Mouse (Mus musculus) CD4-positive, CD25-positive, alpha-beta regulatory T cell, adult 4 months (primary cell): ENCODE measurements around the gene Gm49403. TPM values are rescaled to one million over a fixed set of nuclear protein-coding genes. Genes with fewer than 3 reads are reported as not detected.
A peak's percentile ranks its signal among the peaks of the same experiment; 100 is the strongest.

Experiments
- ATAC-seq: one replicate; pipeline ENCODE4 v1.8.0; 2017
- polyA plus RNA-seq, 2 experiments: library from polyadenylated mRNA; unstranded; fragments of 100-300 nt; shearing (Covaris generic); gene quantifications; one replicate each; pipeline ENCODE4 v1.2.1; 2017

Gm49403 gene
- polyA plus RNA-seq, 2 experiments from 2014 or later = not detected

DNA sequence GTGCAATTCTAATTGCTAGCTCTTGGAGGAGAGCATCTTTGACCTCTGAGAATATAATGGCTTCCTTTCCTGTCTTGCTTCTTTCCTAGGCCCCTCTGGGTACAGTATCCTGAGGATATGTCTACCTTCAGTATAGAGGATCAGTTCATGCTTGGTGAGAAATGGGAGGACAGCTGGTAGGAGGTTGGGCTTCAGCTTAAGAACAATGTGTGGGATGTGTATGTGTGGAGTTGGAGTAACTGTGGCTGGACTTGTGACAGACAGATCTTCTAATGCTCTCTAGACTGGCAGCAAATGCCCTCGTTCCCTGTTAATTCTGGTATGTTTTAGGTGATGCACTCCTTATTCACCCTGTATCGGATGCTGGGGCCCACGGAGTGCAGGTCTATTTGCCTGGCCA lies 30.5 kb downstream of the Gm49403 start:
- no peak for ATAC-seq

DNA sequence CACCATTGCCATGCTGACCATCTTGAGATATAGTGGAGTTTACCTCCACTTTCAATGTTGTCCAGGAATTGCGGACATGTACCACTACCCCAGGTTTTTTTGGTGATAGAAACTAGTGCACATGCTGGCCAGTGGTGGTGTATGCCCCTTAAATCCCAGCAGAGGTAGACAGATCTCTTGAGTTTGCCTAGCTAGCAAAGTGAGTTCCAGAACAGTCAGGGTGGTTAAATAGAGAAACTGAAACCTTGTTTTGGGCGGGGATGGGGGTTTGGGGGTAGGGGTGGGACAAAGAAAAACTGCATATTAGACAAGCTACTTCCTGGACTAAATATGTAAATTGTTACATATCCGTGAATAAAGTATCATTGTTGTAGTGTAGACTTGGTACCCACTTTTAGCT lies 35.3 kb downstream of the Gm49403 start:
- ATAC-seq = peak; percentile 38

DNA sequence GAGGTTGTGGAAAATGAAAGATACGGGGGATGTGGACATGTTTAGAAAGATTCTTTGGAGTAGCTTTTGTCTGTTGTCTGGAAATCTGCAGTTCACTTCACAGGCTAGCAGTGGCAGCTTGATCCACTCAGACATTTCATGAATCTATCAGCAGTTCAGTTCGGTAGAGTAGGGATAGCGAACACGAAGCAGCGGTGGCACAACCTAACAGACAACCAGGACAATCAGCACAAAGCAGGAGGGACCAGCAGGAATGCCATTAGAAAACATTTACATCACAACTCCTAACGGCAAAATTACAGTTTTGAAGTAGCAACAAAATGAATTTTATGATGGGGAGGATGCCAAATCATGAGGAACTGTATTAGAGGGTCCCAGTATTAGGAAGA lies 35.9 kb downstream of the Gm49403 start:
- no peak for ATAC-seq

DNA sequence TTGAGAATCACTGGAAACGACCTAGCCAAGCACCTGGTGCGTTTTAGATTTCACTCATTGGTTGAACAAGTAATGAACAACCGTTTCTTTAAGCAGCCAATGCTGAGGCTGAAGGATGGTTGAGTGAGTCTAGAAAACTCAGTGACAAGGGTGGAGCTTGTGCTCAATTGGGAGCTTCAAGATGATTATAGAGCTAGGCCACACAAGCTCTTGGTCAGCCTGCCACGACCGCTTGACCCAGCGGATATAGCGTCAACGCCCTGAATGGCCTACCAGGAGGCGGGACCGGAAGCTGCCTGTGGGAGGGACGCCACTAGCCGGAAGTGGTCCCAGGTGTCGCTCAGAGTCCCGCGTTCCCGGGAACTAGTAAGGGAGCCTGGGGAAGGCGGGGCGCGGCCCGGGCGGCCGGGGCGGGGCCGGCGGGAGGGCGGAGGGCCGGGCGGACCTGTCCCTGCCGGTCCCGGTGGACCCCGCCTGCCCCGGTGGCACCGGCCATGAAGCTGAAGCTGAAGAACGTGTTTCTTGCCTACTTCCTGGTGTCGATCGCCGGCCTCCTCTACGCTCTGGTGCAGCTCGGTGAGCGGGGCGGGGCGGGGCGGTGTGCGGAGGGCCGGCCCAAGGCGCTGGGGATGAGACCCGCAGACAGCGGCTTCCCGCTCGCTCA lies 36.5 kb downstream of the Gm49403 start, which contains the start of gene B3gat3:
B3gat3 (plus strand) TSS at position 302 of the 664 bp plus-strand sequence.
- peak; percentile 61 for ATAC-seq

DNA sequence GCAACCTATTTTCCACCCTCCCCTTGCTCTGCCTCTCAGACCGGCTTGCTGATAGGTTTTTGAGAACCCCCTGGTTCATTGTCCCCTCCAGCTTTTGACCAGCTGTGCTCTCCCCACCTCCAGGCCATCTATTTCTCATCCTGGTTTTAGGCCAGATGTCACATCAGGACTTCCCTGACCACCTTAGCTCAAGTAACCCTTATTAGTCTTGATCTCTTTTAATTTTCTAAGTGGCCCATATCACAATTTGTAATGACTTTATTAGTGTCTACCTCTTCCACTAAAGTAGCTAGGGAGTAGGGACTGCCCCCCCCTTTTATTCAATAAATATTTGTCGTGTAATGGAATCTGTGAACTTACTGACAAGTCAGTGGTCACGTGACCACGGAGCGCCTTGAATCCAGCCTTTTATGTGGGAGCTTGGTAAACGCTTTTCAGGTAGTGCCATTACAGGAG lies 37.1 kb downstream of the Gm49403 start:
- peak; percentile 35 for ATAC-seq

DNA sequence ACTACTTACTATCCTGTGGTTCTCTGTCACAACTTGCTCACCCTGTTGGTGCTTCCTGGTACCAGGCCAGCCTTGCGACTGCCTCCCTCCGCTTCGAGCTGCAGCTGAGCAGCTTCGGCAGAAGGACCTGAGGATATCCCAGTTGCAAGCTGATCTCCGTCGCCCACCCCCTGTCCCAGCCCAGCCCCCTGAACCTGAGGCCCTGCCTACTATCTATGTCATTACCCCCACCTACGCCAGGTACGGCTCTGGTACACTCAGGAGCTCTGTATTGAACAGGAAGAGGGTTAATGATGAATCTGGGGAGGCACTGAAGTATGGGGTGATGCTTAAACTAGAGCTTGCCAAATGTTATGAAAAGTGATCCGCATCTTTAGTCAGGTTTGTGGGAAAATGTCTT lies 38.0 kb downstream of the Gm49403 start:
- no peak for ATAC-seq

DNA sequence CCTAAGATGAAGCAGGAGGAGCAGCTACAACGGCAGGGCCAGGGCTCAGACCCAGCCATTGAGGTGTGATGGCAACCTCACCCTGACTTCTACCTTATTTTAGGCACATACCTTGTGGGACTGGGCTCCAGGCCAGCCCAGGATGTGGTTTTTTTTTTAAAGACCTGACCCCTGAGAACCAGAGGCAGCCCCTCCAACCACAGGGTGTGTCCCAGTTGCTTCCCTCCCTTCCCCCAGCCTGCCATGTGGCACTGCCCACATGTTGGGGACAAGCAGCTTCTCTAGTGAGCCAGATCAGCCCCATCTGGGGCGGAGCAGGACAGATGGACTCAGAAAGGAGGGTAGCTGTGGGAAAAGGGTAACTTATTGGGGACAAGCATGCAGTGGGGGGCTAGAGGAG lies 43.0 kb downstream of the Gm49403 start:
- ATAC-seq = peak; percentile 35

DNA sequence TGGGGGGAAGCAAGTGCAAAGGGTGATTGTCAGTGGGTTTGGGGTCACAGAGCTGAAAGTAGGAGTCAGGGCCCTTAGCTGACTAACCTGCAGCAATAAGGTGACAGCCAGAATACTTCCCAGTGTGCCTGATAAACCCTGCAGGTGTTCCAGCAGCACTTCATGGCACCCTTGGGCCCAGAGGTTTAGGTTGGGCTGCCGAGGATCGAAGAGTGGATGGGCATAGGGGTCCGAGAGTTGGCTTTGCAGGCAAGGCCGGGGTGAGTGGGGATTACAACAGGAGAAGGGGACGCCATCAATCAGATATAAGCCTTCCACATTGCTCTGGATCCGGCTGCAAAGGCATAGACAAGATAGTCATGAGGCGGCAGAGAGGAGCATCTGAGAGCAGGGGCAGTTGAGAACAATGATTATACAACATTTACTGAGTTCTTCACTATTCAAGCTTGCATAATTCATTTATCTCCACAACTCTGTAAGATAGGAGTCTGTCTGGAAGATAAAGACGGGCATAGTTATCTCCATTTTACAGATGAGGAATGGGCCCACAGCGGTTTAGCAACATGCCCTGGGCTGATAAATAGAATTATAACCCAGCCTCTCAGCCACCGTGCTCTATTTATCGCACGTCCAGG lies 44.3 kb downstream of the Gm49403 start:
- ATAC-seq = no peak

DNA sequence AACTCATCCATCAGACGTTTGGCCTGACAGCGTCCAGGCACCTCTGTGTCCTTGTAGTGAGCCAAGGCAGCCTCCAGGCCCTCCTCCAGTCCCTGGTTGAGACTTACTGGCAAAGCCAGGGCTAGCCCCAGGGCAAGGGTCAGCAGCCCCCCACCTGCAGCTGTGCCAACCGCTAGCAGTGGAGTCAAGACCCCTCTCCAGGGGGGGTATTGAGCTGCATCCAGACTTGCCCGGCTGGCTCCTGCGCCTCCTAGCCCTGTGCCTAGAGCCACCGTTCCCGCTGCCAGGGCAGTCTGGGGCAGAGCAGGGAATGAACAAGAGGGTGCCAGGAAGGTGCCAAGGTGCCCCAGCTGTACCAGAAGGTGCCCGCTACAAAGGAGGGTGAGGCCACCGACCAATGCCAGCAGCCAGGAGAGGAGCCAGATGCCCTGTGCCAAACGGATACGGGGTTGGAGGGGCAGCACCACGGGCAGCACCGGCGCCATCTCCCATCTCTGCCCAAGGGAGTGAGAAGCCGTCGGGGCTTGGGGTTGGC lies 45.0 kb downstream of the Gm49403 start:
- no peak for ATAC-seq

DNA sequence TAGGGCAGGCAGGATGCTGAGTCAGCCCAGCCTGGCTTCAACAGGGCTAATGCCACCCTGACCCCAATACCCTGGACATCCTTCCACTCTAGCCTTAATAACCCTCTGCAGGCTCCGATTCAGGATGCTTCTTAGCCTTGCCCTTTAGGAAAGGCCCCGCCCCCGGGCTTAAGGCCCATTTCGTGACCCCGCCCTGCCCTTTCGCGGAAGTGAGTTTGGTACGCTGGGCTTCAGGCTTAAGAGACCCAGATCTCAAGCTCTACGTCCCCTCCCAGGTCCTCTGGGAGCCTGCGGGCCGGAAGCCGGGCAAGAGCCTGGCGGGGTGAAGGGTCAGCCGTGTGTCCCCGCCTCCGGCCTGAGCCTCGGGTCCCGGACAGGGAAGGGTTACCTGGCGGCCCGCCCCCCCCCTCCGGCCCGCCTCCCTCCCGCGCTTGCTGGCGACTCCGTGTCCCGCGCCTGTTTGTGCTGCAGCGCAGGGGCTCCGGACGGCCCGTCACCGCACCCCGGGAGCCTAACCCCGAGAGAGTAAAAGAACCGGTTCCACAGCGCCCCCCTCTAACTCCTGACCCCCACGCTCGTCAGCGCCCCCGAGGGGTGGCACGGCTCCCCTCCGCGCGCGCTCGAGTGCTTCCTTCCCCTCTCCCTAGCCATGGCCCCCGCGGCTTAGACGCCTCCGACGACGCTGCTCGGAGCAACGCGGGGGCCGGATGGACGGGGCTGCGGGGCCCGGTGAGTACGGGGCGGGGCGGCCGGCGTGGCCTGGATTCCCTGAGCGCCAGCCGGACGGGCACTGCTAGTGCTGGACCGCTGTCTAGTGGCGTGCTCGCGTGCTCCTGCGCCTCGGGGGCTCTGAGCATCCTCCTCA lies 45.7 kb downstream of the Gm49403 start, which contains the start of the genes Rom1 and Eml3:
Rom1 (minus strand) TSS at position 133 of the 865 bp plus-strand sequence.
Eml3 (plus strand) TSS at position 329 of the 865 bp plus-strand sequence.
- peak; percentile 70 for ATAC-seq

DNA sequence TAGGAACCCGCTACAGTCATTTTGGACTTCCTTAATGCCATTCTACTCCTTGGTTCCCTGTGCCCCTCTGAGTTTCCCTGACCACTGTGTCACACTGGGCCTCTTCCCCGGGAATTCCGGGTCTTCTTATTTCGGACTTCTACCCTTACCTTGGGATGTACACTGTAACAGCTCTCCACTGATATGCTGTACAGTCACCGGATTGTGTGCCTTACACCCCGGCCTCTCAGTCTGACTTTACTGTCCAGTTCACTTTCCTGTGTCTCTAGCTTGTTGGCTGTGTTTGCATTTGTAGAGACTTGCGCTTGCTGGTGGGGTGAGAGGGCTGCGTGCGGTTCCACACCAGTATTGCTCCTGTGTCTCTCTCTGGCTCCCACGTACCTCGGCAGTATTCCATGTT lies 46.4 kb downstream of the Gm49403 start:
- ATAC-seq = no peak

DNA sequence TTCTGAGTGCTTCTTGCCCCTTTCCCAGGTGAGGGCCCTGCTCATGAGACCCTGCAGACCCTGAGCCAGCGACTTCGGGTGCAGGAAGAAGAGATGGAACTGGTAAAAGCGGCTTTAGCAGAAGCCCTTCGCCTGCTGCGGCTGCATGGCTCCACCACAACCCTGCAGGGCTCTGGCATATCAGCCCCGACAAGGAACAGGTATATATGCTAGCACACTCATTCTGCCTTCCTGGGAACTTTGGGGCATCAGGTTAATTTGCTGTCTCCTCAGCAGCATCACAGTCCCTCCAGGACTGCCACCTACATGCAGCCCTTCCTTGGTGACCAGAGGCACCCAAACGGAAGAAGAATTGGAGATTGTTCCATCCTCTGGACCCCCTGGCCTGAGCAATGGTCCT lies 47.0 kb downstream of the Gm49403 start:
- no peak for ATAC-seq

DNA sequence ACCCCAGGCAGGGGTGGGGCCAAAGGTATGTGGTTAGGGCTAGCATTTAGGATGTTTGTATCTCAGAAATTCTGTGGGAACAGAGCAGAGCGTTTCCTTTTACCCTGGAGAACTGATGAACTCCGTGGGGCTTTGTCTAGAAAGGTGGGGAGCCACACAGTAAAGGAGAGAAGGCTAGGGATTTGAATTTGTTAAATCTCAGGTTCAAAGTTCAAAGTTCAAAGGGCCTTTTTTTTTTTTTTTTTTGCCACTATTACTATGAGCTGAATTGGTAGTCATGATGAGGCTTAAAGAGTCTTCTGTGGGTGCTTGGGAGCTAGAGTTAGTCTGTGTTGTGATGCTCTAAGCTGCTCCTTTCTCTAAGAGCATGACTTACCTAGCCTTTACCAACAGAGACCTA lies 53.0 kb downstream of the Gm49403 start:
- no peak for ATAC-seq

Other genes with a start within 250 kb of the Gm49403 start
- gene Chrm1, start 220.1 kb upstream of the Gm49403 start, polyA plus RNA-seq = not detected
- gene Slc3a2, start 160.6 kb upstream of the Gm49403 start, polyA plus RNA-seq = 10 to 100 TPM; 63.7 to 85.1 TPM
- gene Wdr74, start 148.1 kb upstream of the Gm49403 start, polyA plus RNA-seq = 10 to 100 TPM; 72.5 to 92.2 TPM
- gene 1700092M07Rik, start 143.2 kb upstream of the Gm49403 start, polyA plus RNA-seq = under 1 TPM in 1 of 2 experiments, not detected in 1; 0.75 TPM
- 100 to 1,000 TPM; 132 to 165 TPM for gene Stx5a, start 142.5 kb upstream of the Gm49403 start, polyA plus RNA-seq
- gene Nxf1, start 126.9 kb upstream of the Gm49403 start, polyA plus RNA-seq = 100 to 1,000 TPM; 163 to 188 TPM
- gene Tmem223, start 112.9 kb upstream of the Gm49403 start, polyA plus RNA-seq = 100 to 1,000 TPM; 117 to 124 TPM
- 100 to 1,000 TPM in 1 of 2 experiments, 10 to 100 TPM in 1; 85.6 to 101 TPM for gene Tmem179b, start 109.5 kb upstream of the Gm49403 start, polyA plus RNA-seq
- 1 to 10 TPM; 5.4 to 6.5 TPM for gene Taf6l, start 97.5 kb upstream of the Gm49403 start, polyA plus RNA-seq
- 100 to 1,000 TPM; 181 to 198 TPM for gene Polr2g, start 85.4 kb upstream of the Gm49403 start, polyA plus RNA-seq
- 1 to 10 TPM; 2.1 to 4.7 TPM for gene Zbtb3, start 81.4 kb upstream of the Gm49403 start, polyA plus RNA-seq
- gene Ttc9c, start 64.6 kb upstream of the Gm49403 start, polyA plus RNA-seq = 10 to 100 TPM; 41.6 to 59.0 TPM
- 1 to 10 TPM; 4.2 to 6.9 TPM for gene Hnrnpul2, start 63.9 kb upstream of the Gm49403 start, polyA plus RNA-seq
- not detected for gene AC129217.1, start 54.2 kb upstream of the Gm49403 start, polyA plus RNA-seq
- gene Bscl2, start 46.5 kb upstream of the Gm49403 start, polyA plus RNA-seq = 10 to 100 TPM; 86.8 to 98.9 TPM
- 1 to 10 TPM in 1 of 2 experiments, under 1 TPM in 1; 0.91 to 1.4 TPM for gene Gng3, start 44.7 kb upstream of the Gm49403 start, polyA plus RNA-seq
- not detected for gene Lrrn4cl, start 33.2 kb upstream of the Gm49403 start, polyA plus RNA-seq
- 10 to 100 TPM; 65.0 to 70.2 TPM for gene Ubxn1, start 12.4 kb upstream of the Gm49403 start, polyA plus RNA-seq
- gene Uqcc3, start 3.0 kb upstream of the Gm49403 start, polyA plus RNA-seq = 10 to 100 TPM; 80.7 to 88.3 TPM
- 10 to 100 TPM; 58.1 to 77.2 TPM for gene Lbhd1, start 198 bp upstream of the Gm49403 start, polyA plus RNA-seq
- gene 1810009A15Rik, start 4.9 kb downstream of the Gm49403 start, polyA plus RNA-seq = 100 to 1,000 TPM; 102 to 103 TPM
- not detected for gene Gm49416, start 5.0 kb downstream of the Gm49403 start, polyA plus RNA-seq
- gene Ints5, start 9.1 kb downstream of the Gm49403 start, polyA plus RNA-seq = 10 to 100 TPM in 1 of 2 experiments, 1 to 10 TPM in 1; 8.7 to 12.2 TPM
- gene Ganab, start 14.1 kb downstream of the Gm49403 start, polyA plus RNA-seq = 10 to 100 TPM; 50.2 to 83.9 TPM
- gene B3gat3, start 36.4 kb downstream of the Gm49403 start, polyA plus RNA-seq = 10 to 100 TPM; 18.4 to 19.6 TPM
- gene Rom1, start 45.4 kb downstream of the Gm49403 start, polyA plus RNA-seq = 1 to 10 TPM; 5.1 to 9.2 TPM
- gene Eml3, start 45.6 kb downstream of the Gm49403 start, polyA plus RNA-seq = 10 to 100 TPM; 18.7 to 24.9 TPM
- 100 to 1,000 TPM in 1 of 2 experiments, 10 to 100 TPM in 1; 81.7 to 126 TPM for gene Mta2, start 57.9 kb downstream of the Gm49403 start, polyA plus RNA-seq
- 10 to 100 TPM; 30.3 to 67.9 TPM for gene Tut1, start 69.9 kb downstream of the Gm49403 start, polyA plus RNA-seq
- gene Eef1g, start 83.1 kb downstream of the Gm49403 start, polyA plus RNA-seq = 100 to 1,000 TPM; 667 to 787 TPM
- gene Ahnak, start 105.4 kb downstream of the Gm49403 start, polyA plus RNA-seq = 10 to 100 TPM; 45.2 to 48.9 TPM
- not detected for gene Scgb1a1, start 204.0 kb downstream of the Gm49403 start, polyA plus RNA-seq